Mouse (Mus musculus) kidney, embryonic 15.5 days (tissue): ENCODE measurements around the gene Gipc2. TPM values are rescaled to one million over a fixed set of nuclear protein-coding genes. Genes with fewer than 3 reads are reported as not detected.

Experiments used
- ATAC-seq: fragments of 200-750 bp; cut with Nextera tagmentation; replicated peaks from 2 replicates; pipeline ENCODE4 v1.8.0; 2017; ENCODE audit warnings: moderate TSS enrichment; ENCODE audit not compliant: low FRiP score
- H3K27ac ChIP-seq: fragments of 300-500 bp; sonication (generic); 2 replicates; pipeline ENCODE4 v1.5.1; 2015; ENCODE audit warnings: mild to moderate bottlenecking, inconsistent platforms
- H3K27me3 ChIP-seq: fragments of 300-500 bp; sonication (generic); 2 replicates; pipeline ENCODE4 v1.6.1; 2015; ENCODE audit warnings: inconsistent platforms
- H3K36me3 ChIP-seq: fragments of 300-500 bp; sonication (generic); 2 replicates; pipeline ENCODE4 v1.6.1; 2015; ENCODE audit warnings: inconsistent platforms
- H3K4me1 ChIP-seq: fragments of 300-500 bp; sonication (generic); 2 replicates; pipeline ENCODE4 v1.6.1; 2015; ENCODE audit warnings: inconsistent platforms
- H3K4me2 ChIP-seq: fragments of 300-500 bp; sonication (generic); 2 replicates; pipeline ENCODE4 v1.6.1; 2015; ENCODE audit warnings: moderate library complexity, mild to moderate bottlenecking, inconsistent platforms
- H3K4me3 ChIP-seq: fragments of 300-500 bp; sonication (generic); replicated peaks from 2 replicates; pipeline ENCODE4 v1.5.1; 2015; ENCODE audit warnings: mild to moderate bottlenecking, inconsistent platforms
- H3K9ac ChIP-seq: fragments of 300-500 bp; sonication (generic); 2 replicates; pipeline ENCODE4 v1.6.1; 2015; ENCODE audit warnings: mild to moderate bottlenecking, inconsistent platforms
- H3K9me3 ChIP-seq: fragments of 300-500 bp; sonication (generic); replicated peaks from 2 replicates; pipeline ENCODE4 v1.6.1; 2016; ENCODE audit warnings: inconsistent platforms
- WGBS: fragments of 180-500 bp; shearing (Covaris S2); methylation state at CpG from one replicate; pipeline ENCODE4 v1.1.7; 2015; ENCODE audit warnings: mixed read lengths; 5-methylcytosine and 5-hydroxymethylcytosine counted together
- polyA plus RNA-seq: library from polyadenylated mRNA; unstranded; fragments of >200 nt; fragmentation: Nextera tagmentation; extraction: Ambion mirVana; gene quantifications from 2 replicates; pipeline ENCODE4 v1.2.1, GENCODE M21; 2015

The Gipc2 gene
- polyA plus RNA-seq, 1 experiment from 2014 or later: 25.4 TPM

- WGBS: 80% methylated on average over 9 of the region's 9 CpGs
- Histone ChIP-seq H3K27ac (no peak overlapping the region), H3K36me3 (peaks cover 36% of the 10 kb centered on the region), H3K4me1 (0 out of 2 replicates have a peak, but pooled peaks cover 3% of the 10 kb centered on the region), H3K9me3 (no peaks in the 10 kb centered on the region), H3K27me3 (no peaks in the 10 kb centered on the region), H3K4me2 (no peak overlapping the region), H3K9ac (no peak overlapping the region), H3K4me3 (no peak overlapping the region)
- no peak for ATAC-seq
Observed at GRCm38 (mm10) chr3:152183522-152183921, 17.5 kb upstream of the Gipc2 start.

DNA sequence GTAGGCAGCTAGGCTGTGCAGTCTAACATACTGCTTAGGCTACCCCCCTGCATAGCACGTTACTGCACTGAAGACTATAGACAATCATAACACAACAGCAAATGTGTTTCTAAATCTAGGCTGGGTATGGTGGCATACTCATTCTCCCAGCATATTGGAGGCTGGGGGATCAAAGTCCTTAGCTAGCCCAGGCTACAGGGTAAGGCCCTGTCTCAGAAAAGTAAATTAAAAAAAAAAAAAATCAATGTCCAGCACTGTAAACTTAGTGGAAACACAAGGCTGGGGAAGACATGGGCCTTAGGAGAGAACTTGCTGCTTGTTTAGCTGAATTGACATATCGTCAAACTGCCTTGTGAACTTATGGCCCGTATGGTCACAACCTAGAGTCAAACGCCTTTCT is 14.6 kb upstream of the Gipc2 start:
- no peaks in the 10 kb centered on the region for H3K9me3 ChIP-seq
- 81% methylated on average over 4 of the region's 4 CpGs for WGBS
- H3K4me3 ChIP-seq: no peak overlapping the region
- H3K36me3 ChIP-seq: peaks cover 26% of the 10 kb centered on the region
- ATAC-seq: no peak
- 0 out of 2 replicates have a peak, but pooled peaks cover 3% of the 10 kb centered on the region for H3K4me1 ChIP-seq
- H3K27ac ChIP-seq: no peak overlapping the region
- no peak overlapping the region for H3K9ac ChIP-seq
- no peaks in the 10 kb centered on the region for H3K27me3 ChIP-seq
- no peak overlapping the region for H3K4me2 ChIP-seq

GRCm38 (mm10) chr3:152179285-152179684 is 13.3 kb upstream of the Gipc2 start:
- H3K4me2 ChIP-seq: no peak overlapping the region
- no peak overlapping the region for H3K9ac ChIP-seq
- WGBS: 29% methylated on average over 1 of the region's 1 CpGs
- 0 out of 2 replicates have a peak, but pooled peaks cover 3% of the 10 kb centered on the region for H3K4me1 ChIP-seq
- no peaks in the 10 kb centered on the region for H3K27me3 ChIP-seq
- 0 out of 2 replicates have a peak overlapping the region, but pooled peaks have one; percentile 14 for H3K27ac ChIP-seq
- H3K4me3 ChIP-seq: no peak overlapping the region
- peak; percentile 54; the same call in 1 of the 2 replicates for ATAC-seq
- H3K36me3 ChIP-seq: peaks cover 14% of the 10 kb centered on the region
- no peaks in the 10 kb centered on the region for H3K9me3 ChIP-seq

GRCm38 (mm10) chr3:152178816-152179215 is 12.8 kb upstream of the Gipc2 start:
- H3K9ac ChIP-seq: no peak overlapping the region
- 0 out of 2 replicates have a peak, but pooled peaks cover 3% of the 10 kb centered on the region for H3K4me1 ChIP-seq
- WGBS: 69% methylated on average over 4 of the region's 4 CpGs
- no peak overlapping the region for H3K4me2 ChIP-seq
- H3K4me3 ChIP-seq: no peak overlapping the region
- H3K36me3 ChIP-seq: peaks cover 14% of the 10 kb centered on the region
- H3K27ac ChIP-seq: no peak overlapping the region
- no peak for ATAC-seq
- H3K27me3 ChIP-seq: no peaks in the 10 kb centered on the region
- no peaks in the 10 kb centered on the region for H3K9me3 ChIP-seq

DNA sequence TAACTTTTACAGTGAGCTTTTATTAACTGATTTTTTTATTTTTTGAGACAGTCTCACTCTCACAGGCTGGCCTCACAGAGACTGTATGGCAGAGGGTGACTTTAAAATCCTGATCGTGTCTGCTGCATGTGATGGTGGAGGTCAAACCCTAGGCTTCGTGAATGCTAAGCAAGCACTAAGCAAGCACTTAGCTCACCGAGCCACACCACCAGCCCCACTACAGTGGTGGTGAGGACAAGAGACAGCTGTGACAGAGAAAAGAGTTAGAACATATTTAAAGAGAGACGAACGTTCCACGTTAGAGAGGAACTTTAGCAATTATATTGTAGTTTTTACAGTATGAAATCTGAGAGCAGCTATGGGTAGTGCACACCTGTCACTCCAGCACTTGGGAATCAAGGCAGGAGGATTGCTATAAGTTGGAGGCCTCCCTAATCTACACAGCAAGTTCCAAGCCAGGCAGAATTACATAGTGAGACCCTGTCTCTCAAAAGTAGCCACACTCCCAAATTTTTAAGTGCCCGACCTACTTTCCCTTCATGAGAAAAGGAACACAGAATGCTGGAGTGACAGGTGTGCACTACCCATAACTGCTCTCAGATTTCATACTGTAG is 6.4 kb upstream of the Gipc2 start:
- Histone ChIP-seq H3K27me3 (0 out of 2 replicates have a peak, but pooled peaks cover 9% of the 10 kb centered on the region), H3K4me2 (no peak overlapping the region), H3K36me3 (no peaks in the 10 kb centered on the region), H3K27ac (no peak overlapping the region), H3K4me1 (peaks cover 9% of the 10 kb centered on the region), H3K9me3 (no peaks in the 10 kb centered on the region; the same call in 1 of the 2 replicates), H3K9ac (no peak overlapping the region), H3K4me3 (no peak overlapping the region)
- WGBS: 60% methylated on average over 7 of the region's 7 CpGs
- no peak for ATAC-seq

GRCm38 (mm10) chr3:152171862-152172261 is 5.8 kb upstream of the Gipc2 start:
- ATAC-seq: 0 out of 2 replicates have a peak, but pooled peaks have one; percentile 34
- no peak overlapping the region for H3K4me3 ChIP-seq
- H3K27me3 ChIP-seq: 0 out of 2 replicates have a peak, but pooled peaks cover 12% of the 10 kb centered on the region
- no peak overlapping the region for H3K4me2 ChIP-seq
- 51% methylated on average over 7 of the region's 7 CpGs for WGBS
- H3K9me3 ChIP-seq: no peaks in the 10 kb centered on the region; the same call in 1 of the 2 replicates
- peaks cover 15% of the 10 kb centered on the region for H3K4me1 ChIP-seq
- H3K36me3 ChIP-seq: no peaks in the 10 kb centered on the region
- no peak overlapping the region for H3K27ac ChIP-seq
- no peak overlapping the region for H3K9ac ChIP-seq

GRCm38 (mm10) chr3:152171236-152171635 is 5.2 kb upstream of the Gipc2 start:
- Histone ChIP-seq H3K27ac (no peak overlapping the region), H3K27me3 (peaks cover 12% of the 10 kb centered on the region; the same call in 1 of the 2 replicates), H3K9ac (no peak overlapping the region), H3K36me3 (no peaks in the 10 kb centered on the region), H3K4me3 (no peak overlapping the region), H3K9me3 (no peaks in the 10 kb centered on the region; the same call in 1 of the 2 replicates), H3K4me1 (peaks cover 21% of the 10 kb centered on the region), H3K4me2 (no peak overlapping the region)
- 67% methylated on average over 2 of the region's 2 CpGs for WGBS
- no peak for ATAC-seq

GRCm38 (mm10) chr3:152170407-152170806 is 4.4 kb upstream of the Gipc2 start:
- Histone ChIP-seq H3K27me3 (peaks cover 19% of the 10 kb centered on the region), H3K27ac (no peak overlapping the region), H3K9me3 (no peaks in the 10 kb centered on the region; the same call in 1 of the 2 replicates), H3K4me1 (peaks cover 29% of the 10 kb centered on the region), H3K4me3 (no peak overlapping the region), H3K36me3 (no peaks in the 10 kb centered on the region), H3K9ac (no peak overlapping the region), H3K4me2 (no peak overlapping the region)
- ATAC-seq: no peak
- 32% methylated on average over 1 of the region's 1 CpGs for WGBS

- Histone ChIP-seq H3K4me3 (no peak overlapping the region), H3K36me3 (no peaks in the 10 kb centered on the region), H3K4me1 (peaks cover 31% of the 10 kb centered on the region), H3K9me3 (no peaks in the 10 kb centered on the region; the same call in 1 of the 2 replicates), H3K9ac (no peak overlapping the region), H3K27ac (no peak overlapping the region), H3K4me2 (no peak overlapping the region), H3K27me3 (peaks cover 23% of the 10 kb centered on the region)
- 92% methylated on average over 10 of the region's 10 CpGs for WGBS
- ATAC-seq: no peak
Observed at GRCm38 (mm10) chr3:152168007-152168406, 2.0 kb upstream of the Gipc2 start.

GRCm38 (mm10) chr3:152166699-152167451 is 845 bp upstream of the Gipc2 start:
- Histone ChIP-seq H3K4me2 (peak overlapping the region; percentile 91), H3K4me1 (peaks cover 29% of the 10 kb centered on the region), H3K9me3 (no peaks in the 10 kb centered on the region; the same call in 1 of the 2 replicates), H3K27ac (no peak overlapping the region), H3K4me3 (peak overlapping the region; percentile 34), H3K27me3 (peaks cover 23% of the 10 kb centered on the region), H3K9ac (peak overlapping the region; percentile 26; the same call in 1 of the 2 replicates), H3K36me3 (no peaks in the 10 kb centered on the region)
- 13% methylated on average over 29 of the region's 29 CpGs for WGBS
- no peak for ATAC-seq

- Histone ChIP-seq H3K36me3 (no peaks in the 10 kb centered on the region), H3K27me3 (peaks cover 23% of the 10 kb centered on the region), H3K9me3 (no peaks in the 10 kb centered on the region; the same call in 1 of the 2 replicates), H3K4me3 (peak overlapping the region; percentile 52), H3K27ac (peak overlapping the region; percentile 59), H3K4me2 (peak overlapping the region; percentile 91), H3K4me1 (peaks cover 22% of the 10 kb centered on the region), H3K9ac (peak overlapping the region; percentile 53)
- WGBS: 2% methylated on average over 52 of the region's 53 CpGs
- peak; percentile 81 for ATAC-seq
Observed at GRCm38 (mm10) chr3:152165351-152166098, 505 bp downstream of the Gipc2 start.
